Mouse (Mus musculus) adrenal gland, postnatal 36 days (tissue): ENCODE data around the gene 5730480H06Rik. TPM values are rescaled to one million over a fixed set of nuclear protein-coding genes. Genes with fewer than 3 reads are reported as not detected.

ENCODE experiments used
- DNase-seq, 2 experiments: peaks; one replicate each; pipeline ENCODE4 v3.0.0; 2021; ENCODE audit warnings: mixed read lengths in 1 of 2
- long read RNA-seq, 2 experiments: library from polyadenylated mRNA; stranded (forward); transcript quantifications; one replicate each; pipeline ENCODE4 v2.0.0; 2021; ENCODE audit warnings: borderline sequencing depth in 2 of 2
- total RNA-seq, 2 experiments: library from RNA; stranded (reverse); gene quantifications; 2 replicates each; pipeline ENCODE4 v1.2.3; 2021

Gene 5730480H06Rik
- 10 to 100 TPM; 12.8 to 14.6 TPM for total RNA-seq
- long read RNA-seq, experiment 1, transcript 5730480H06Rik-201 (9 exons, 1,616 nt) = major isoform, 7 of 12 reads
- long read RNA-seq, experiment 1, partial matches to known transcripts = 0 of 12 reads
- long read RNA-seq, experiment 1, other reads (novel, unspliced or antisense) = 4 of 12 reads
- long read RNA-seq, experiment 2, partial matches to known transcripts = 0 of 4 reads
- long read RNA-seq, experiment 2, other reads (novel, unspliced or antisense) = 1 of 4 reads

- no peak for DNase-seq
Measured at GRCm38 (mm10) chr5:48327652-48328051, at the start of gene 5730480H06Rik. 5730480H06Rik (plus strand) TSS chr5:48327952.

GRCm38 (mm10) chr5:48301186-48301585 lies 26.6 kb upstream of the 5730480H06Rik start:
- no peak for DNase-seq

- DNase-seq = no peak
Measured at GRCm38 (mm10) chr5:48315057-48315602, 12.6 kb upstream of the 5730480H06Rik start.

- no peak for DNase-seq
Measured at GRCm38 (mm10) chr5:48320597-48320996, 7.2 kb upstream of the 5730480H06Rik start.

GRCm38 (mm10) chr5:48326221-48326620 lies 1.5 kb upstream of the 5730480H06Rik start:
- no peak for DNase-seq

- no peak for DNase-seq
Measured at GRCm38 (mm10) chr5:48329751-48330150, 2.0 kb downstream of the 5730480H06Rik start.

- DNase-seq = no peak
Measured at GRCm38 (mm10) chr5:48330817-48331216, 3.1 kb downstream of the 5730480H06Rik start.

- peak; percentile 23 to 44 for DNase-seq
Measured at GRCm38 (mm10) chr5:48331441-48331840, 3.7 kb downstream of the 5730480H06Rik start.

- no peak for DNase-seq
Measured at GRCm38 (mm10) chr5:48333407-48333806, 5.7 kb downstream of the 5730480H06Rik start.

- peak; percentile 4 to 23 for DNase-seq
Measured at GRCm38 (mm10) chr5:48333884-48334513, 6.2 kb downstream of the 5730480H06Rik start.

- no peak for DNase-seq
Measured at GRCm38 (mm10) chr5:48340808-48341433, 13.2 kb downstream of the 5730480H06Rik start.

GRCm38 (mm10) chr5:48345095-48345982 lies 17.6 kb downstream of the 5730480H06Rik start:
- no peak for DNase-seq

GRCm38 (mm10) chr5:48345983-48346648 lies 18.4 kb downstream of the 5730480H06Rik start:
- DNase-seq = no peak

- no peak for DNase-seq
Measured at GRCm38 (mm10) chr5:48349309-48349708, 21.6 kb downstream of the 5730480H06Rik start.

GRCm38 (mm10) chr5:48371890-48372766 lies 44.4 kb downstream of the 5730480H06Rik start:
- DNase-seq = peak; percentile 93 to 95

- DNase-seq = peak in 1 of 2 experiments; percentile 7
Measured at GRCm38 (mm10) chr5:48402497-48402896, 74.7 kb downstream of the 5730480H06Rik start.

GRCm38 (mm10) chr5:48408276-48408675 lies 80.5 kb downstream of the 5730480H06Rik start:
- no peak for DNase-seq

GRCm38 (mm10) chr5:48410348-48410747 lies 82.6 kb downstream of the 5730480H06Rik start:
- DNase-seq = peak; percentile 74 to 81

- no peak for DNase-seq
Measured at GRCm38 (mm10) chr5:48411462-48411861, 83.7 kb downstream of the 5730480H06Rik start.

- DNase-seq = peak; percentile 25 to 31
Measured at GRCm38 (mm10) chr5:48412261-48412660, 84.5 kb downstream of the 5730480H06Rik start.
